Mouse (Mus musculus) monocyte, adult 59 days (primary cell): ENCODE data around the gene Trim17. TPM values are rescaled to one million over a fixed set of nuclear protein-coding genes. Genes with fewer than 3 reads are reported as not detected.

Experiments used
- total RNA-seq, 2 experiments: library from RNA; stranded (reverse); gene quantifications; one replicate each; pipeline ENCODE4 v1.2.4; 2023

Trim17 gene
- total RNA-seq: under 1 TPM; 0.13 to 0.21 TPM

DNA sequence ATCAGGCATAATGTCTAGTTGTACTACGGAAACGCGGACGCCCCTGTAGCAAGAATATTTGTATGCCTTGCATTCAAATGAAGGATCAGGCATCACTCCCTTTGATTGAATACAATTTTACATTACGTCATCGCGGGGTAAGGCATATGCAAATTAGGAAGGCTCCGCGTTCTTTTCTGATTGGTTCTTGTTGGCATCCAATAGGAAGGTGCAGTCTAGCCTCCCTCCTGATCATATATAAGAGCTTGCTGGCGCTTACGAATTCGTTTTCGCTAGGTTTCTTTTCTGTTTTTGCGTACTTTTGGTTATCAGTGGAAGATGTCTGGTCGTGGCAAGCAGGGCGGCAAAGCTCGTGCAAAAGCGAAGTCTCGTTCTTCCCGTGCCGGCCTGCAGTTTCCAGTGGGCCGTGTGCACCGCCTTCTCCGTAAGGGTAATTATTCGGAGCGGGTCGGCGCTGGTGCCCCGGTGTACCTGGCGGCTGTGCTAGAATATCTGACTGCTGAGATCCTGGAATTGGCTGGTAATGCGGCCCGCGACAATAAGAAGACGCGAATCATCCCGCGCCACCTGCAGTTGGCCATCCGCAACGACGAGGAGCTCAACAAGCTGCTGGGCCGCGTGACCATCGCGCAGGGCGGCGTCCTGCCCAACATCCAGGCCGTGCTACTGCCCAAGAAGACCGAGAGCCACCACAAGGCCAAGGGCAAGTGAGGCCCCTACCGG lies at the start of gene Trim17, which contains the start of gene Hist3h2a:
Trim17 (plus strand) TSS at position 266 of the 723 bp plus-strand sequence.
Hist3h2a (plus strand) TSS at position 266 of the 723 bp plus-strand sequence.

DNA sequence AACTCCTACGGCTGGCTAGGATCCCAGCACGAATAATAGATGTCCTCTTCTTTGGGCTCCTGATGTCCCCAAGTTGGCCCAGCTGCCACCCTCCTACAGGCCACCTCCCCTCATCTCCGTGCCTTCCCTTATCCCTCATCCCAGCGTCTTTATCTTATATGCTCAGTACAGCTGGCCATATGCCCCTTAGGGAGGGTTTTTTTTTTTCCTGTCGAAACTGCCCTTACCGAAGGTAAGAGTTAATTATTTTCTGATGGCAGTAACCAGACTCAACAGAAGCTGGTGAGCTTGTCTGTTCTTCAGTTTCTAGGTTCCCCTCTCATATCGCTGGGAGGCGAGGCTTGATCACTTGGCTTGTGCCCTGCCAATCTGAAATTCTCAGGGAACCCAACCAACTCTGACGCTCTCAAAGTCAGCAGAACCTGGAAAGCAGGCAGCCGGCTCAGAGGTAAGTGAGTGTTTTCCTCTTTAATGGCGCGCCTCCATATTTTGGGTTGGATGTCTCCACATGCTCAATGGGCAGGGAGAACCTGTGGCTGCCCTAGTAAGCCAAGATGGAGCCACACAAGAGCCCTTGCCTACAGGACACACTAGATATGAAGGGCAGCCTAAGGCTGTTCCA lies 36.6 kb upstream of the Trim17 start, which contains the start of gene Btnl10:
Btnl10 (plus strand) TSS at position 164 of the 622 bp plus-strand sequence.

DNA sequence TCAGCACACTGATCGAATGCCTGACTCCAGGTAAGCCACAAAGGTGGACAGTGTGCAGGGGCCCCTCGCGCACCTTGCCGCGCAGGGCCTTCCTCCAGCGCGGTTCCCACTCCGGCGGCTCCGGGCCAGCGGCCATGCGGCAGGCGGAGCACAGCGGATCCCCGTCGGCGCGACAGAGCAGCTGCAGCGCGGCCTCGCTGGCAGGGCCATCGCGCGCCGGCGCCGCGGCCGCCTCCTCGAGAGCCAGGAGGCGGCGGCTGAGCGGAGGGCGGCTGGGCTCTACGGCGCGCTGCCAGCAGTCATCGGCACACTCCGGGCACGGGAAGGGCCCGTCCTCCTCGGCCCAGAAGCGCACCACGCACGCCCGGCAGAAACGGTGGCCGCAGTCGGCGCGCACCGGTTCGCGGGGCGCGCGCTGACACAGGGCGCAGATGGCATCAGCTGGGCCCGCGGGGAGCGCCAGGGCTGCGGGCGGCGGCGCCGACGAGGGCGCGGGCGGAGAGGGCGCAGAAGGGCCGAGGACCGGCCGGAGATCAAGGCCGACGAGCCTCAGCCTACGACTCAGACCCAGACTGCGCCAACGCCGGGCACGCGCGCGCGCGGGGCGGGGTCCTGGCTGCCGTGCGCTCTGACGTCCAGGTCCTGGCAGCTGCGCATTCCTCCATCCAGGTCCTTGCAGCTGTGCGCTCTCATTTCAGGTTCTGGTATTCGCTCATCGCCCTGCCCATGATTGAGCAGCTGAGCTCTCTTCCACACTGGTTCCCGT lies 16.0 kb upstream of the Trim17 start, which contains the start of gene Rnf187:
Rnf187 (minus strand) TSS at position 595 of the 766 bp plus-strand sequence.

DNA sequence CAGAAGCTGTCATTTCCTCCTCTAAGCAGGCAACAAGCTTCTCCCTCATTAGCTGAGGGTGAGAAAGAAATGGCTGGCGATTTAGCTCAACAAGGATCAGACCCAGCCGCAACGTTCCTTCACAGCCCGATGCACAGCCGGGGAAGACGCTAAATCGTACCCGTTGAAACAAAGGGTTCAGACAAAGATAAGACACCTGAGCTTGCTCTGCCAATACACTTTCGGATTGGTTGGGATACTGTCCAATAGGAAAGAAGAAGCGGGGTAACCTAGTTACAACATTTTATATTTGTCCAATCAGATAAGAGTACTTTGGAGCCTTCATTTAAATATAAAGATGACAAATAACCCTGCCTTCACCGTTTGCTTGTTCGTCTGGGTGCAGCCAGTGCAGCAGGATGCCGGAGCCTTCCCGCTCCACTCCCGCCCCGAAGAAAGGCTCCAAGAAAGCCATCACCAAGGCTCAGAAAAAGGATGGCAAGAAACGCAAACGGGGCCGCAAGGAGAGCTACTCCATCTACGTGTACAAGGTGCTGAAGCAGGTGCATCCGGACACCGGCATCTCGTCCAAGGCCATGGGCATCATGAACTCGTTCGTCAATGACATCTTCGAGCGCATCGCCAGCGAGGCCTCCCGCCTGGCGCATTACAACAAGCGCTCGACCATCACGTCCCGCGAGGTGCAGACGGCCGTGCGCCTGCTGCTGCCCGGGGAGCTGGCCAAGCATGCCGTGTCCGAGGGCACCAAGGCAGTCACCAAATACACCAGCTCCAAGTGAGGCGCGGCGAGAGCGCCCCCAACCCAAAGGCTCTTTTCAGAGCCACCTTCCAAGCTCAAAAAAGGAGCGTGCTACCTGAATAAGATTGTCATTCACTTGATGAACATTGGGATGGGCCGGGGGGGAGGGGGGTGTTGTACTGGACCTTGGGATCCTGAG lies 5.7 kb upstream of the Trim17 start, which contains the start of gene Hist3h2ba:
Hist3h2ba (plus strand) TSS at position 379 of the 938 bp plus-strand sequence.

DNA sequence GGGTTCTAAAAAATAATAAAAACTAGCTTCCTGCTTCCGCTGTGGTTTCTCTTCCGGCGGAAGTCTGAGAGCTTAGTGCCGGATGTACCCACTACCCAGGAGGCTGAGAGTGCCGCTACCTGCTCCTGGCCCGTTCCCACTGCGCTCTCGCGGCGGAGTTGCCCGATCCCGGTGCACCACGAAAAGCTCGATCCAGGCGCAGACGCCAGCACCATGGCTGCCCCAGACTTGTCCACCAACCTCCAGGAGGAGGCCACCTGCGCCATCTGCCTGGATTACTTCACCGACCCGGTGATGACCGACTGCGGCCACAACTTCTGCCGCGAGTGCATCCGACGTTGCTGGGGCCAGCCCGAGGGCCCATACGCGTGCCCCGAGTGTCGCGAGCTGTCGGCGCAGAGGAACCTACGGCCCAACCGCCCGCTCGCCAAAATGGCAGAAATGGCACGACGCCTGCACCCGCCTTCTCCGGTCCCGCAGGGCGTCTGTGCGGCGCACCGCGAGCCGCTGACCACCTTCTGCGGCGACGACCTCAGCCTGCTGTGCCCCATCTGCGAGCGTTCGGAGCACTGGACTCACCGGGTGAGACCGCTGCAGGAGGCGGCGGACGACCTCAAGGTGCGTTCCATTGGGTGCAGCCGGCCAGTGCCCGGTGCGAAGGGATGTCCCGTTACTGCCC lies 23.7 kb downstream of the Trim17 start, which contains the start of gene Trim11:
Trim11 (plus strand) TSS at position 67 of the 679 bp plus-strand sequence.

Other genes starting within 250 kb of the Trim17 start
- gene Olfr318, start 230.7 kb upstream of the Trim17 start, total RNA-seq: not detected
- gene Olfr317, start 215.5 kb upstream of the Trim17 start, total RNA-seq: not detected
- gene Olfr316, start 202.0 kb upstream of the Trim17 start, total RNA-seq: not detected
- gene Olfr315, start 181.5 kb upstream of the Trim17 start, total RNA-seq: not detected
- gene Olfr314, start 171.7 kb upstream of the Trim17 start, total RNA-seq: not detected
- gene Fam183b, start 152.7 kb upstream of the Trim17 start, total RNA-seq: not detected
- not detected for gene Olfr313, start 139.7 kb upstream of the Trim17 start, total RNA-seq
- not detected for gene Olfr312, start 125.4 kb upstream of the Trim17 start, total RNA-seq
- gene Olfr311, start 115.4 kb upstream of the Trim17 start, total RNA-seq: not detected
- 1 to 10 TPM; 2.1 to 3.3 TPM for gene Gm12258, start 107.5 kb upstream of the Trim17 start, total RNA-seq
- 1 to 10 TPM; 2.8 to 2.9 TPM for gene 2810021J22Rik, start 87.5 kb upstream of the Trim17 start, total RNA-seq
- 1 to 10 TPM; 5.3 to 5.6 TPM for gene Zfp39, start 50.5 kb upstream of the Trim17 start, total RNA-seq
- not detected for gene Btnl10, start 36.8 kb upstream of the Trim17 start, total RNA-seq
- gene Rnf187, start 15.8 kb upstream of the Trim17 start, total RNA-seq: 10 to 100 TPM; 79.4 to 81.0 TPM
- gene Hist3h2ba, start 5.8 kb upstream of the Trim17 start, total RNA-seq: 1 to 10 TPM; 3.2 TPM
- 10 to 100 TPM; 29.4 to 31.8 TPM for gene Hist3h2a, start within 50 bp of the Trim17 start, total RNA-seq
- gene Trim11, start 23.4 kb downstream of the Trim17 start, total RNA-seq: 10 to 100 TPM; 40.7 to 41.1 TPM
- gene Obscn, start 181.7 kb downstream of the Trim17 start, total RNA-seq: under 1 TPM in 1 of 2 experiments, not detected in 1; 0.16 TPM
- gene Iba57, start 209.1 kb downstream of the Trim17 start, total RNA-seq: 10 to 100 TPM in 1 of 2 experiments, 1 to 10 TPM in 1; 9.9 to 10.6 TPM
- gene Gjc2, start 228.5 kb downstream of the Trim17 start, total RNA-seq: not detected
- 10 to 100 TPM; 18.5 to 23.3 TPM for gene Guk1, start 237.5 kb downstream of the Trim17 start, total RNA-seq
- 10 to 100 TPM; 11.1 to 16.3 TPM for gene Mrpl55, start 247.8 kb downstream of the Trim17 start, total RNA-seq